Mouse (Mus musculus) MEL (cell line): ENCODE data around the gene Apobec3.

ENCODE experiments used
- CHD1 ChIP-seq: IDR thresholded peaks from 2 replicates; pipeline ENCODE4 v1.6.1; 2012; ENCODE audit warnings: low read depth, mild to moderate bottlenecking, inconsistent platforms, low read length, improper control_type of control experiment
- CTCF ChIP-seq, 3 experiments: IDR thresholded peaks in 2 of 3; conservative IDR thresholded peaks in 1 of 3; 2 replicates each; pipeline ENCODE4 v1.5.1; 2011 to 2012; ENCODE audit warnings: low read length in 3 of 3, low read depth in 2 of 3, mild to moderate bottlenecking in 2 of 3, improper control_type of control experiment in 1 of 3, inconsistent platforms in 1 of 3, mixed read lengths in 1 of 3, moderate library complexity in 1 of 3; ENCODE audit not compliant: control insufficient read depth in 1 of 3, insufficient read depth in 1 of 3, poor library complexity in 1 of 3, severe bottlenecking in 1 of 3
- E2F4 ChIP-seq: IDR thresholded peaks from 2 replicates; pipeline ENCODE4 v1.6.1; 2011; ENCODE audit warnings: low read depth, low read length, improper control_type of control experiment, borderline replicate concordance
- EP300 ChIP-seq, 2 experiments: IDR thresholded peaks; 2 replicates each; pipeline ENCODE4 v1.6.1; 2011; ENCODE audit warnings: improper control_type of control experiment in 2 of 2, low read length in 2 of 2, low read depth in 1 of 2, mild to moderate bottlenecking in 1 of 2
- GATA1 ChIP-seq: IDR thresholded peaks from 2 replicates; pipeline ENCODE4 v1.6.1; 2011; ENCODE audit warnings: low read depth, low read length, improper control_type of control experiment
- KAT2A ChIP-seq: conservative IDR thresholded peaks from 2 replicates; pipeline ENCODE4 v1.6.1; 2012; ENCODE audit warnings: low read depth, low read length, improper control_type of control experiment, inconsistent platforms
- NRF1 ChIP-seq: IDR thresholded peaks from 2 replicates; pipeline ENCODE4 v1.6.1; 2014; ENCODE audit warnings: low read depth, mild to moderate bottlenecking, inconsistent platforms, low read length, improper control_type of control experiment, moderate library complexity; ENCODE audit not compliant: poor library complexity, insufficient read depth, severe bottlenecking
- POLR2A ChIP-seq, 2 experiments: IDR thresholded peaks; 2 replicates each; pipeline ENCODE4 v1.6.1; 2011 to 2012; ENCODE audit warnings: low read length in 2 of 2, mild to moderate bottlenecking in 2 of 2, control low read depth in 1 of 2, improper control_type of control experiment in 1 of 2, low read depth in 1 of 2, moderate library complexity in 1 of 2; ENCODE audit not compliant: control insufficient read depth in 1 of 2, insufficient read depth in 1 of 2, poor library complexity in 1 of 2
- USF1 ChIP-seq: IDR thresholded peaks from 2 replicates; pipeline ENCODE4 v1.6.1; 2014; ENCODE audit warnings: low read depth, mild to moderate bottlenecking, inconsistent platforms, low read length, improper control_type of control experiment, moderate library complexity
- ZC3H11A ChIP-seq: IDR thresholded peaks from 2 replicates; pipeline ENCODE4 v1.6.1; 2012; ENCODE audit warnings: low read depth, mild to moderate bottlenecking, inconsistent platforms, low read length, improper control_type of control experiment
- ZMIZ1 ChIP-seq: IDR thresholded peaks from 2 replicates; pipeline ENCODE4 v1.6.1; 2012; ENCODE audit warnings: low read depth, mild to moderate bottlenecking, inconsistent platforms, low read length, improper control_type of control experiment, moderate library complexity

- no peak for TF ChIP-seq POLR2A (IDR thresholded peaks at IDR 0.05; ENCODE audit: control insufficient read depth in 1 of 2, insufficient read depth in 1 of 2, low read depth in 1 of 2, low read length in 2 of 2, poor library complexity in 1 of 2)
- TF ChIP-seq KAT2A = no peak
- no peak for TF ChIP-seq CTCF (IDR thresholded peaks at IDR 0.05 in 2 of 3, conservative IDR thresholded peaks at IDR 0.05 in 1 of 3; ENCODE audit: control insufficient read depth in 1 of 3, insufficient read depth in 1 of 3, low read depth in 2 of 3, low read length in 3 of 3, poor library complexity in 1 of 3, severe bottlenecking in 1 of 3)
- no peak for TF ChIP-seq GATA1
- no peak for TF ChIP-seq E2F4
- TF ChIP-seq USF1 = no peak
- no peak for TF ChIP-seq ZMIZ1
- no peak for TF ChIP-seq CHD1
- no peak for TF ChIP-seq EP300 (IDR thresholded peaks at IDR 0.05; ENCODE audit: low read depth in 1 of 2, low read length in 2 of 2)
- TF ChIP-seq ZC3H11A = no peak
- TF ChIP-seq NRF1 = no peak
These were observed 60.5 kb downstream of the Apobec3 start for GRCm38 (mm10) chr15:79951730-79952503.
